Mouse (Mus musculus): Measurements from ENCODE around the gene Pmfbp1. TPM values are rescaled to one million over a fixed set of nuclear protein-coding genes. Genes with fewer than 3 reads are reported as not detected.
A peak's percentile ranks its signal among the peaks of the same experiment; 100 is the strongest.

Pmfbp1 gene
- polyA plus RNA-seq, 1 experiment from 2014 or later = 0.13 TPM

GRCm38 (mm10) chr8:109564766-109565165, 70.9 kb downstream of the Pmfbp1 start:
- peak overlapping the region; percentile 91 for H3K4me3 ChIP-seq
- WGBS = 3% methylated on average over 10 of the region's 10 CpGs
- H3K36me3 ChIP-seq = peaks cover 40% of the 10 kb centered on the region
- no peaks in the 10 kb centered on the region for H3K9me3 ChIP-seq
- H3K4me1 ChIP-seq = peaks cover 22% of the 10 kb centered on the region
- H3K27me3 ChIP-seq (replicated peaks) = no peaks in the 10 kb centered on the region
- peak overlapping the region; percentile 93 for H3K27ac ChIP-seq (replicated peaks)
- peak overlapping the region; percentile 96 for H3K9ac ChIP-seq
- H3K4me2 ChIP-seq = peak overlapping the region; percentile 80
- no peak for ATAC-seq (ENCODE audit: extremely low read depth, insufficient number of reproducible peaks, low FRiP score, low TSS enrichment)

GRCm38 (mm10) chr8:109565498-109566333, 71.9 kb downstream of the Pmfbp1 start, which contains the start of the genes Dhx38 and Txnl4b:
TSS of gene Dhx38 (minus strand) at chr8:109565861.
TSS of gene Txnl4b (plus strand) at chr8:109565892.
- H3K9me3 ChIP-seq = no peaks in the 10 kb centered on the region
- WGBS = under 1% methylated on average over 52 of the region's 52 CpGs
- ATAC-seq (ENCODE audit: extremely low read depth, insufficient number of reproducible peaks, low FRiP score, low TSS enrichment) = peak; percentile 98
- H3K36me3 ChIP-seq = peaks cover 40% of the 10 kb centered on the region
- peak within 1 kb of the TSS; percentile 91 for H3K4me3 ChIP-seq
- H3K4me1 ChIP-seq = peaks cover 22% of the 10 kb centered on the region
- peak within 1 kb of the TSS; percentile 93 for H3K27ac ChIP-seq (replicated peaks)
- no peaks in the 10 kb centered on the region for H3K27me3 ChIP-seq (replicated peaks)
- H3K4me2 ChIP-seq = peak within 1 kb of the TSS; percentile 87
- peak within 1 kb of the TSS; percentile 96 for H3K9ac ChIP-seq

DNA sequence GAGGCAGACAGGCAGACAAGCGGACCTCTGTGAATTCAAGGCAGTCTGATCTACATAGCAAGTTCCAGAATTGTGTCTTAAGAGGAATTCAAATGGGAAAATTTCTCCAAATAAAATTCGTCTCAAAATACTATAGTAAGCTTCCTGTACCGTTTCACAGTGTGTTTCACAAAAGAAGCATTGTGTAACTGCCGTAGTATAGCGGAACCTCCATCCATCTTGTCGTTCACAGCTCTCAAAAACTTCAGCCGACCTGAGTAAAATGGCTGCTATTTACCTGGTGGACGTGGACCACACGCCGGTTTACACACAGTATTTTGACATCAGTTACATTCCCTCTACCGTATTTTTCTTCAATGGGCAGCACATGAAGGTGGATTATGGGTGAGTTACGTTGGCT, 77.3 kb downstream of the Pmfbp1 start:
- no peak overlapping the region for H3K27ac ChIP-seq (replicated peaks)
- ATAC-seq (ENCODE audit: extremely low read depth, insufficient number of reproducible peaks, low FRiP score, low TSS enrichment) = no peak
- H3K36me3 ChIP-seq = peaks cover 39% of the 10 kb centered on the region
- no peaks in the 10 kb centered on the region for H3K27me3 ChIP-seq (replicated peaks)
- H3K9me3 ChIP-seq = no peaks in the 10 kb centered on the region
- no peak overlapping the region for H3K4me2 ChIP-seq
- peaks cover 9% of the 10 kb centered on the region for H3K4me1 ChIP-seq
- 85% methylated on average over 12 of the region's 12 CpGs for WGBS
- no peak overlapping the region for H3K9ac ChIP-seq
- no peak overlapping the region for H3K4me3 ChIP-seq

GRCm38 (mm10) chr8:109576311-109576710, 82.5 kb downstream of the Pmfbp1 start:
- WGBS = 63% methylated on average over 4 of the region's 4 CpGs
- no peak overlapping the region for H3K27ac ChIP-seq (replicated peaks)
- peaks cover 17% of the 10 kb centered on the region for H3K36me3 ChIP-seq
- H3K4me1 ChIP-seq = no peaks in the 10 kb centered on the region
- no peak overlapping the region for H3K9ac ChIP-seq
- no peak overlapping the region for H3K4me3 ChIP-seq
- no peaks in the 10 kb centered on the region for H3K9me3 ChIP-seq
- no peak overlapping the region for H3K4me2 ChIP-seq
- no peaks in the 10 kb centered on the region for H3K27me3 ChIP-seq (replicated peaks)
- no peak for ATAC-seq (ENCODE audit: extremely low read depth, insufficient number of reproducible peaks, low FRiP score, low TSS enrichment)

DNA sequence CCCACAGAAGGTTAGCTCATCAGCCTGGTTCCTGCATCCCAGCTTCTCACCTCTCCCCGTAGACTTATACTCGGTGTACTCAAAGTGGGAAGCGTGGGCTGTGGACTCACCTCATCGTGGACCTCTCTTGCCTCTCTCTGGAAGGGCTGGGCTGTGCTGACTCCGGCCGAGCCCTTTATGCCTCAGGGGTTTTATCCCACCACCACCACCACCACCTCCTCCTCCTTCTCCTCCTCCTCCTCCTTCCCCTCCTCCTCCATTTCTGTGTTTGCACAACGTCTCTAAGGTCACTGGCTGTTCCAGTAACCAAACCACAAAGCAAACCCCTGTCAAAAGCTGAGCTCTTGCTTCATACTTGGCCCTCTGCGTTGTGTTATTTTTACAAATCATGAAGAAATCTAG, 85.1 kb downstream of the Pmfbp1 start, which contains the start of gene Hp:
Gene Hp, minus strand, starts transcription at position 273 of the 402 bp plus-strand sequence.
- H3K4me2 ChIP-seq = no peak within 1 kb of the TSS
- no peak for ATAC-seq (ENCODE audit: extremely low read depth, insufficient number of reproducible peaks, low FRiP score, low TSS enrichment)
- WGBS = 55% methylated on average over 8 of the region's 8 CpGs
- H3K36me3 ChIP-seq = no peaks in the 10 kb centered on the region
- H3K27me3 ChIP-seq (replicated peaks) = no peaks in the 10 kb centered on the region
- H3K9me3 ChIP-seq = peaks cover 7% of the 10 kb centered on the region
- H3K9ac ChIP-seq = no peak within 1 kb of the TSS
- no peak within 1 kb of the TSS for H3K27ac ChIP-seq (replicated peaks)
- no peak within 1 kb of the TSS for H3K4me3 ChIP-seq
- H3K4me1 ChIP-seq = no peaks in the 10 kb centered on the region

GRCm38 (mm10) chr8:109584293-109584692, 90.5 kb downstream of the Pmfbp1 start:
- no peaks in the 10 kb centered on the region for H3K4me1 ChIP-seq
- H3K9ac ChIP-seq = no peak overlapping the region
- ATAC-seq (ENCODE audit: extremely low read depth, insufficient number of reproducible peaks, low FRiP score, low TSS enrichment) = no peak
- WGBS = 75% methylated on average over 4 of the region's 4 CpGs
- no peaks in the 10 kb centered on the region for H3K27me3 ChIP-seq (replicated peaks)
- H3K4me3 ChIP-seq = no peak overlapping the region
- H3K27ac ChIP-seq (replicated peaks) = no peak overlapping the region
- no peaks in the 10 kb centered on the region for H3K36me3 ChIP-seq
- peaks cover 11% of the 10 kb centered on the region for H3K9me3 ChIP-seq
- no peak overlapping the region for H3K4me2 ChIP-seq

- WGBS = 78% methylated on average over 3 of the region's 3 CpGs
Observed at GRCm38 (mm10) chr8:109584830-109585229, 91.0 kb downstream of the Pmfbp1 start.

GRCm38 (mm10) chr8:109585652-109586051, 91.8 kb downstream of the Pmfbp1 start:
- no peak for ATAC-seq (ENCODE audit: extremely low read depth, insufficient number of reproducible peaks, low FRiP score, low TSS enrichment)
- Histone ChIP-seq H3K9ac (no peak overlapping the region), H3K27ac (replicated peaks) (no peak overlapping the region), H3K27me3 (replicated peaks) (no peaks in the 10 kb centered on the region), H3K4me1 (no peaks in the 10 kb centered on the region), H3K4me2 (no peak overlapping the region), H3K4me3 (no peak overlapping the region), H3K9me3 (peaks cover 11% of the 10 kb centered on the region), H3K36me3 (no peaks in the 10 kb centered on the region)

More at GRCm38 (mm10) chr8:109584830-109585229, 91.0 kb downstream of the Pmfbp1 start:
- no peak overlapping the region for H3K9ac ChIP-seq
- H3K27ac ChIP-seq (replicated peaks) = no peak overlapping the region
- ATAC-seq (ENCODE audit: extremely low read depth, insufficient number of reproducible peaks, low FRiP score, low TSS enrichment) = no peak
- no peak overlapping the region for H3K4me2 ChIP-seq
- H3K4me1 ChIP-seq = no peaks in the 10 kb centered on the region
- H3K36me3 ChIP-seq = no peaks in the 10 kb centered on the region
- H3K4me3 ChIP-seq = no peak overlapping the region
- H3K27me3 ChIP-seq (replicated peaks) = no peaks in the 10 kb centered on the region
- peaks cover 11% of the 10 kb centered on the region for H3K9me3 ChIP-seq

GRCm38 (mm10) chr8:109586972-109587504, 93.2 kb downstream of the Pmfbp1 start:
- H3K4me1 ChIP-seq = no peaks in the 10 kb centered on the region
- no peak overlapping the region for H3K4me3 ChIP-seq
- peaks cover 6% of the 10 kb centered on the region for H3K36me3 ChIP-seq
- no peak for ATAC-seq (ENCODE audit: extremely low read depth, insufficient number of reproducible peaks, low FRiP score, low TSS enrichment)
- peaks cover 11% of the 10 kb centered on the region for H3K9me3 ChIP-seq
- 49% methylated on average over 7 of the region's 7 CpGs for WGBS
- no peaks in the 10 kb centered on the region for H3K27me3 ChIP-seq (replicated peaks)
- H3K9ac ChIP-seq = no peak overlapping the region
- H3K4me2 ChIP-seq = no peak overlapping the region
- H3K27ac ChIP-seq (replicated peaks) = no peak overlapping the region

DNA sequence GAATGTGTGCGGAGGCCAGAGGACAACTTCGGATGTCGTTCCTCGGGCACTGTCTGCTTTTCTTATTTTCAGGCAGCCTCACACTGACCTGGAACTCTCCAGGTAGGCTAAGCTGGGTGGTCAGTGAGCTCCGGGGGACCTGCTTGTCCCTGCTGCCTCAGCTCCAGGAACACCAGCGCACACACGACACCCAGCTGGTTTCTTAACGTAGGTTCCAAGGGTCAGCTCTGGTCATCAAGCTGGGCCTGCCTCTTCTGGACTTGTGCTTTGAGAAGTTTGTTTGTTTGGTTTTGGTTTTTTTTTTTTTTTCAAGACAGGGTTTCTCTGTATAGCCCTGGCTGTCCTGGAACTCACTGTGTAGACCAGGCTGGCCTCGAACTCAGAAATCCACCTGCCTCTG, 97.1 kb downstream of the Pmfbp1 start:
- Histone ChIP-seq H3K4me3 (no peak overlapping the region), H3K9me3 (no peaks in the 10 kb centered on the region), H3K27me3 (replicated peaks) (no peaks in the 10 kb centered on the region), H3K27ac (replicated peaks) (no peak overlapping the region), H3K9ac (no peak overlapping the region), H3K4me2 (no peak overlapping the region), H3K4me1 (no peaks in the 10 kb centered on the region), H3K36me3 (peaks cover 39% of the 10 kb centered on the region)
- no peak for ATAC-seq (ENCODE audit: extremely low read depth, insufficient number of reproducible peaks, low FRiP score, low TSS enrichment)
- WGBS = 81% methylated on average over 9 of the region's 9 CpGs

DNA sequence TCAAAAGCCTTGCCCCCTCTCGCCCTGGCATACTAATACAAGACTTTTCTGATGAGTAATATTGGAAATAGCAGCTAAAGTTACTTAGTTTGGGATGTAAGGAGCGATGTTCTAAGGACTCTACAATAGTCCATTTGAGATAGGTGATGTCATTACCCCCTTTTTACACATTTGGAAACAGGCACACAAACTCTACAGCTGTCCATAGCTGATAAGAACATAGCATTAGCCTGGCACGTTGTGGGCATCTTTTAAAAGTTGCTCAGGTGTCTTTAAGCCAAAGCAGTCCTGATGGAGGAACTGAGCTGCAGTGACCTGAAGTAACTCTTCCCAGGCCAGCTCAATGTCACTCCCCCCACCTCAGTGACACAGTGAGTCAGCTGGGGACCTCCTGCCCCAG, 97.5 kb downstream of the Pmfbp1 start:
- Histone ChIP-seq H3K4me2 (no peak overlapping the region), H3K9ac (no peak overlapping the region), H3K36me3 (peaks cover 40% of the 10 kb centered on the region), H3K4me3 (no peak overlapping the region), H3K9me3 (no peaks in the 10 kb centered on the region), H3K27me3 (replicated peaks) (no peaks in the 10 kb centered on the region), H3K27ac (replicated peaks) (no peak overlapping the region), H3K4me1 (no peaks in the 10 kb centered on the region)
- WGBS = 77% methylated on average over 3 of the region's 3 CpGs
- no peak for ATAC-seq (ENCODE audit: extremely low read depth, insufficient number of reproducible peaks, low FRiP score, low TSS enrichment)

Measured in heart, embryonic 13.5 days (tissue).